Mouse (Mus musculus) layer of hippocampus, adult 2 months (tissue): Measurements from ENCODE around the gene Adh1. TPM values are rescaled to one million over a fixed set of nuclear protein-coding genes. Genes with fewer than 3 reads are reported as not detected.

Experiments used
- DNase-seq, 2 experiments: peaks; one replicate each; pipeline ENCODE4 v3.0.0; 2022; ENCODE audit warnings: low spot score in 2 of 2
- H3K27ac ChIP-seq: fragments of 200-600 bp; 2 replicates; pipeline ENCODE4 v1.8.1; 2022
- H3K4me3 ChIP-seq: fragments of 200-600 bp; 2 replicates; pipeline ENCODE4 v1.8.1; 2022; ENCODE audit warnings: mild to moderate bottlenecking
- CTCF ChIP-seq: fragments of 200-600 bp; conservative IDR thresholded peaks from 2 replicates; pipeline ENCODE4 v1.8.1; 2022; ENCODE audit warnings: antibody characterized with exemption, mild to moderate bottlenecking, moderate library complexity
- total RNA-seq, 2 experiments: library from RNA; stranded (reverse); gene quantifications; 2 replicates each; pipeline ENCODE4 v1.2.3; 2021

Gene Adh1
- total RNA-seq, 2 experiments from 2014 or later, result 0.61 to 1.1 TPM

DNA sequence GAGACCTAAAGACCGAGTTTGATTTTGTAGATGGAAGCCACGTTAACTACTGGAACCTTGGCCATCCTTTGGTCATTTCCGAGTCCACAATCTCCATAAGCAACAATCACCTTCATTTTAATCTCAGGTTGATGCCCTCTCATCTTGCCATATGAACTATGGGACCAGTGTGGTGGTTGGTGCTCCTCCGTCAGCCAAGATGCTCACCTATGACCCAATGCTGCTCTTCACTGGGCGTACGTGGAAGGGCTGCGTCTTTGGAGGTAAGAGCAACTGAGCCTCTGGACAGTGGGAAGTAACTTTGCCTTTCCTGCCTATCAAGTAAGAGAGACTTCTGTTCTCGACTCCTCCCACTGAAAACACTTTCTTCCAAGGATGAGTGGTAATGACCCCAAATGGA lies 33.0 kb upstream of the Adh1 start:
- no peak for TF ChIP-seq CTCF
- Histone ChIP-seq H3K4me3 (no peak overlapping the region), H3K27ac (no peak overlapping the region)
- DNase-seq, result no peak

DNA sequence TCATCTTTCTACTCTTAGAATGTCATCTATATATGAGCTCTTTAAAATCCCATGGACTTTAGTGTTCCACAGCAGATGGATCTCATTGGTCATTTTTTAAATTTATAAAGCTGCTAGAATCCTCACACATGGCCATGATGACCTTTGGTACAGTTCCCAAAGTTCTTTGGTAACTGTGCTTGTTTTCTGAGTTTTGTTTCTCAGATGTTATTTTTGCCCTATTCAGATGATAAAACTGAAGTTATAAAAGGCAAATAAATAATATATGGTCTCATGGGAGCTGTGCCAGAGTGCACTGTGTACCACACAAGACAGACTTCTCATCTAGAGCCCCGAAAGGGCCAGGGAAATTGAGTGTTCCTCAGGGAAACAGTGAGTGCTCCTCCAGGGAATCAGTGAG lies 31.3 kb upstream of the Adh1 start:
- Histone ChIP-seq H3K4me3 (no peak overlapping the region), H3K27ac (no peak overlapping the region)
- no peak for TF ChIP-seq CTCF
- DNase-seq, result no peak

GRCm38 (mm10) chr3:138230266-138230665 lies 30.5 kb upstream of the Adh1 start:
- TF ChIP-seq CTCF, result no peak
- no peak for DNase-seq
- H3K4me3 ChIP-seq, result no peak overlapping the region
- H3K27ac ChIP-seq, result no peak overlapping the region

- no peak for TF ChIP-seq CTCF
- DNase-seq, result no peak
- Histone ChIP-seq H3K27ac (no peak overlapping the region), H3K4me3 (no peak overlapping the region)
Observed at GRCm38 (mm10) chr3:138231531-138231930, 29.3 kb upstream of the Adh1 start.

DNA sequence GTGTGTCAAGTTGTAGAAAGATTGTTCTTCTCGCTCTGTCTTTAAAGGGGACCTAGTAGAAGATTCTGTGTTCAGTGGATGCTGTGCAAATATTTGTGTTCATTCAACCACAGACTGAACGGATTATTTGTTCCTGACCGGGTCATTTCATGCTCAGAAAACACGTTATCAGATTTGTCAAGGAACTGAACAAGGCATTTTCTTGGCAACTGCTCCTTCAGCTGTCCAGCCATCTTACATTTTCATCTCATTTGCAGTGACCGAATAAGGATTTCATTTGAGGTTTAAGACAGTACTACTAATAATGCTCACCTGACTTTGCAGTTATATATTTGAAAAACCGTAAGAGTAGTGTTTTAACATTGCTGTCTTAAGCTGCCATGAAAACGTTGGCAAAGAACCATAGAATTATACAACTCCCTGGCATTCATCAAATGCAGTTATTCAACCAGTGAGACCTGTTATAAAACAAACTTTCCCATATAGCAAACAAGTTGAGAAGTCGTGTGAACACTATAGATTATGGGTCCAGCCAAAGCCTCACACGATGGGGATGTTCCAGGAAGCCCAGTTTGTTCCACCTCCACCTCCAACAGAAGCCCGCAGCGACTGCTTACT lies 24.1 kb upstream of the Adh1 start:
- TF ChIP-seq CTCF, result no peak
- H3K27ac ChIP-seq, result no peak overlapping the region

DNA sequence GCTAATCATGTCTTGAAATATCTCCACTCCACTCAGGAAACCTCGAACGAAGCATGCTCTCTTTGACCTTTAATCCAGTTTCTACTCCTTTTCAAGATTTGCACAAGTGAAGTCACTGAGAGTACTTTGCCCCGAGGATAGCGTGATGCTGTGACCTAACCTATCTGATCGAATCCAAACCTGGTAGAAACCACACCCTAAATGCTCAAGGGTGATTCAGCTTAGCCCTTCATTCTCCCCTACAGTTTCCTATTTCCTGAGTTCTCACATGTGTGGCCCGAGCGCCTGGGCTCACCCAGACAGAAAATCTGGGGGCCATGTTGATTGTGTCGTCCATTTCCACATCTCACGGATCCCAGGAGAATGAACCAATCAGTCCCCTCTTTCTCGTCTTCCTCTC lies 22.7 kb upstream of the Adh1 start:
- DNase-seq, result no peak
- no peak overlapping the region for H3K27ac ChIP-seq
- TF ChIP-seq CTCF, result no peak
- no peak overlapping the region for H3K4me3 ChIP-seq

More for the DNA sequence above, 24.1 kb upstream of the Adh1 start:
- DNase-seq, result no peak
- no peak overlapping the region for H3K4me3 ChIP-seq

GRCm38 (mm10) chr3:138239461-138239860 lies 21.3 kb upstream of the Adh1 start:
- TF ChIP-seq CTCF, result no peak
- H3K4me3 ChIP-seq, result no peak overlapping the region
- no peak for DNase-seq
- no peak overlapping the region for H3K27ac ChIP-seq

DNA sequence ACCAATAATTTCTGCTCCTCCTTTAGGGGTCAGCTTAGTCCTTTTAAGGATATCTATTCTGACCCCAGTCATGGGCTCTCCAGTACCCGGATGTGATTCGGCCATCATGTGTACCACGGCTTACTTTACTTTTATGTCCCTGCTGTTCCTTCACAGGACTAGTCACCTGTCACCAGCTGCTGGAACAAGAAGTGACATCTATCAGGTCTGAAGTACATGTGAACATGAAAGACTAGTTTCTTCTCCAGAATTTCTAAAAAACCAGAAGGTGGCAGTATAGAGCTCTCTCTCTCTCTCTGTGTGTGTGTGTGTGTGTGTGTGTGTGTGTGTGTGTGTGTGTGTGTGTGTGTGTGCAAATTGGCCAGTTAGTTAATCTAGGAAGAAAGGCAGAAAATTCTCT lies 20.4 kb upstream of the Adh1 start:
- no peak overlapping the region for H3K27ac ChIP-seq
- no peak for DNase-seq
- TF ChIP-seq CTCF, result peak; percentile 38

GRCm38 (mm10) chr3:138240942-138241341 lies 19.8 kb upstream of the Adh1 start:
- no peak for TF ChIP-seq CTCF
- DNase-seq, result no peak
- H3K27ac ChIP-seq, result no peak overlapping the region
- no peak overlapping the region for H3K4me3 ChIP-seq

More for the DNA sequence above, 20.4 kb upstream of the Adh1 start:
- no peak overlapping the region for H3K4me3 ChIP-seq

- no peak for DNase-seq
- no peak for TF ChIP-seq CTCF
- H3K4me3 ChIP-seq, result no peak overlapping the region
- H3K27ac ChIP-seq, result no peak overlapping the region
Observed at GRCm38 (mm10) chr3:138241371-138241770, 19.4 kb upstream of the Adh1 start.

- DNase-seq, result no peak
- H3K4me3 ChIP-seq, result no peak overlapping the region
- no peak for TF ChIP-seq CTCF
- H3K27ac ChIP-seq, result no peak overlapping the region
Observed at GRCm38 (mm10) chr3:138242021-138242726, 18.6 kb upstream of the Adh1 start.

GRCm38 (mm10) chr3:138242933-138243332 lies 17.9 kb upstream of the Adh1 start:
- Histone ChIP-seq H3K27ac (no peak overlapping the region), H3K4me3 (no peak overlapping the region)
- no peak for DNase-seq
- no peak for TF ChIP-seq CTCF

- Histone ChIP-seq H3K4me3 (no peak overlapping the region), H3K27ac (no peak overlapping the region)
- no peak for DNase-seq
- no peak for TF ChIP-seq CTCF
Observed at GRCm38 (mm10) chr3:138244338-138244874, 16.4 kb upstream of the Adh1 start.

GRCm38 (mm10) chr3:138246511-138247020 lies 14.2 kb upstream of the Adh1 start:
- Histone ChIP-seq H3K27ac (no peak overlapping the region), H3K4me3 (no peak overlapping the region)
- TF ChIP-seq CTCF, result no peak
- DNase-seq, result no peak
